Mouse (Mus musculus): ENCODE results near the gene Map2k7. TPM values are rescaled to one million over a fixed set of nuclear protein-coding genes. Genes with fewer than 3 reads are reported as not detected.
"Not testable (repeated sequence)": the region's sequence is repeated elsewhere in the genome, so short reads cannot be mapped to it uniquely, and the experiment has no call there.

Map2k7 gene
- total RNA-seq, 2 experiments from 2014 or later: 92.3 to 108 TPM

DNA sequence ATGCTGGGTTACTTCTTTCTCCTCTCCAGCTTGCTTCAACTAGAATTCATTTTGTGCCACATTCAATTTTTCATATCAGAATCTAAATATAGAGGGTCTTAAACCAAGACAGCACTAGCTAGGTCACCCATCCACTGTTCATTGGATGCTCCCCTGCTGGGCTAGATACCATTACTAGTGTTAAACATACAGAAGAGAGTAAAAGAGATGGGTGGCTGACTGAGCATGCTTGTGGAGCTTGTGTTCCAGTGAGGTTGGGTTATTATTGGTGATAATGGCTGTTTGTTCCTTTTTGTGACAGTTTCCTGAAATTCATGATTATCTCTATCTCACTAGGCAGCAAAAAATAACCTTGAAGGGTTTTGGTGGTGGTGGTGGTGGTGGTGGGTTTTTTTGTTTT, 16.5 kb upstream of the Map2k7 start:
- no peak for DNase-seq (ENCODE audit: low spot score in 2 of 2)

- DNase-seq (ENCODE audit: low spot score in 2 of 2): no peak
Observed at GRCm38 (mm10) chr8:4226323-4226722, 12.2 kb upstream of the Map2k7 start.

DNA sequence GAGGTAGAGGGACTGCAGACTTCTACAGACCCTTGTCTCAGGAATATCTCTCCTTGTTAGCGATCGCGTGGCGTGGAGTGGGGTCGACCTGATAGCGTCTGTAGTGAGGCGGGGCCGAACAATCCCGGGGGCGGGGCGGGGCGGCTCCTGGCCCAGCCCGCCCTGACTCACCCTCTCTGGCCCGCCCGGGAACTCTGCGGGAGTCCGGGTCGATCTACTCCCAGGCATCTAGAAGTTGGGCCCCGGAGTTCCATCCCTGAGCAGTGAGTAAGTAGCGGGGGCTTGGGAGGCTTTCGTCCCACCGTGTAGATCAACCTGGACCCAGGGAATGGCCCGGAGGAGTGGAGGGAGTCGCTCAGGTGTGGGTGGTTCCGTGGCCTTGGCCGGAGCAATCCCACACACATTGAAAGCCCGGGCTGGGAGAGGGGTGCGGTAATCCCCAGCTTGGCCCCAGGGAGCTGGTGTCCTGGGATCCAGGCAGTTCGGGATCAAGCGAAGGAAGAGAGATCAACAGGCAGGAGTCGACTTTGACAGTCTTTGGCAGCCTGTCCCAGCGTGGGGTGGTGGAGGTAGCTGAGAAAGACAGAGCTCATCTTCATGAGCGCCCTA, 11.7 kb upstream of the Map2k7 start, which contains the start of gene Lrrc8e:
TSS of gene Lrrc8e (plus strand) at position 89 of the 609 bp plus-strand sequence.
- DNase-seq (ENCODE audit: low spot score in 2 of 2): no peak

DNA sequence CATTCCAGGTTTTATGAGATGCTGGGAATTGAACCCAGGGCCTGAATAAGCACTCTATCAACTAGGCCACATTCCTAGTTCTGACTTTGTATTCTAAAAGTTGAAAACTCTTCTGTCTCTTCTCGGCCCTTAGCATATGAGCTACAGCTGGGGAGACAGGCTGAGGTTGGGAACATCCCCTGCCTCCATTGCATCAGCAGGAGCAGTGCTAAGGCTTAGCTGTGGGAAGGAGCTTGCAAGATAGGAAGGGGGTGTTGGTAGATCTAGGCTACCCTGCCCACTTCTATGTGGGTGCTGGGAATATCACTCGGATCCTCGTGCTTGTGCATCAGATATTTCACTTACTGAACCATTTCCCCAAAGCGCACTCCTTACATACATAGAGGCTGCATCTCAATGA, 10.6 kb upstream of the Map2k7 start:
- no peak for DNase-seq (ENCODE audit: low spot score in 2 of 2)

DNA sequence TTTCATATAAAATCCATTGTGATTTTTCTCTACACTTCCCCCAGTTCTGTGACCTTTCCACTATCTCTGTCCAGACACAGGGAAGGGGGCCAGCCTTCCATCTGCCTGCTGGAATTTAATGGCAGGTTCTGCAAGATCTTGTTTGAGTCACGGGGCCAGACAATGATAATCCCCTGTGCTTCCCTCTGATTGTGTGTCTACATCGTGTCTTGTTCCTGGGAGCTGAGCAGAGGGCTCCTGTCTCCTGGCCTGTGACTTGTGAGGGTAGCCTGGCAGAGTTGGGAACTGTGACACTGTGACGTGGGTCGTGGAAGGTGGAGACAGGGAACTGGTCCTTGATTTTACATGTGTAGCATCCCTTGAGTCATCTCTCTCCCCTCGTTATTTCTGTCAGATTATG, 8.8 kb upstream of the Map2k7 start:
- DNase-seq (ENCODE audit: low spot score in 2 of 2): no peak

DNA sequence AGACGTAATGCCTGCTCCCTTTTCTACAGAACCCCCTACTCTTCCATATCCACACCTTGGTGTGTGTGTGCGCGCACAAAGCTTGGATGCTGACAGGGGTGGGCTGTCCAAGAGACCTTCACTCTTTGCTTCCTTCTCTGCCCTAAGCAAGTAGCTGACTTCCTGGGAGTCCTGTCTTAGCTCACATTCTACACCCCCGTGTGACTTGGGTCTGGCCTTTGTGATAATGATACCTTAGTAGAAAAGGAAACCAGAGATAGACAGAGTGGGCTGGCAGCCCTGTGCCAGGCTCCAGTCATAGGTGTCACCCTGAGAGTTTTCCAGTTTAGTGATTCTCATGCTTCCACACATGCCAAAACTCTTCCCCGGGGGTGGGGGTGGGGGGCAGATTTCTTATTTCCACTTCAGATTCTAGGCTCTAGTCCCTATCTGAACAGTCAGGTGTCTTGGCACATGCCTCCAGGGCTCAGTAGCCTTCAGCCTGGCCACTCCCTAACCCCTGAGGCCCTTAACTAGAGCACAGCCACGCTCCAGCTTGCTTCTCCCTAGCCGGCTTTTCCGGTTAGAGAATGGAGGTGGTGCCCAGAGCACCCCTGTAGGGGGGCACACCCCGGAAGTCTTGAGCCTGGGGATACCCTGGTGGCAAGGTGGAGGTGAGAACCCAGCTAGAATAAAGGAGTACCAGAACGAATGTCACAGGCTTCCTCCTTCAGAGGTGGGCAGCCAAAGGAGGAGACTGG, 7.8 kb upstream of the Map2k7 start:
- DNase-seq (ENCODE audit: low spot score in 2 of 2): no peak

GRCm38 (mm10) chr8:4237814-4238433, 616 bp upstream of the Map2k7 start:
- no peak for DNase-seq (ENCODE audit: low spot score in 2 of 2)

- DNase-seq (ENCODE audit: low spot score in 2 of 2): no peak
Observed at GRCm38 (mm10) chr8:4239193-4239890, 802 bp downstream of the Map2k7 start.

DNA sequence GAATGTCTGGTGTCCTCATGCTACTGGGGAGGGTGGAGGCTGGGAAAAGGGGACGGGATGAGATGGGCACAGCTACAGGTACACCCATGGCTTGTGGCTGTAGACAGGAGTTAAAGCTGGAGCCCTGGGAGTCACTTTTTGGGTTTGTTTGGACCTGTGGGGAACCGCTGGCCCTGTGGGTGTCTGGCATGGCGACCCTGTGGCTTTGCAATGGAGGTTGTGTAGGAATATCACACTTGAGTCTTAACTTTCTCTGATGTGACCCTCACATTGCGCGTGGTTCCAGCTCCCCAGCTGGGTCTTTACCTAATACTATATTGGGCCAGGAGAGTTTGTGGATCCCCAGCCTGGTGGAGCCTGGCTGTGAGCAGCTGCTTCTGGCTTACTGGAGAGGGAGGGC, 6.5 kb downstream of the Map2k7 start:
- DNase-seq (ENCODE audit: low spot score in 2 of 2): no peak

GRCm38 (mm10) chr8:4245737-4246136, 7.2 kb downstream of the Map2k7 start:
- DNase-seq (ENCODE audit: low spot score in 2 of 2): no peak

GRCm38 (mm10) chr8:4247241-4247640, 8.7 kb downstream of the Map2k7 start:
- DNase-seq (ENCODE audit: low spot score in 2 of 2): no peak

GRCm38 (mm10) chr8:4247951-4248540, 9.5 kb downstream of the Map2k7 start, which contains the start of gene Tgfbr3l:
Tgfbr3l (plus strand) TSS chr8:4248214.
- DNase-seq (ENCODE audit: low spot score in 2 of 2): no peak

GRCm38 (mm10) chr8:4249213-4249612, 10.7 kb downstream of the Map2k7 start:
- peak in 1 of 2 experiments; percentile 47 for DNase-seq (ENCODE audit: low spot score in 2 of 2)

- DNase-seq (ENCODE audit: low spot score in 2 of 2): peak; percentile 88 to 89
Observed at GRCm38 (mm10) chr8:4250306-4250970, 11.9 kb downstream of the Map2k7 start.

DNA sequence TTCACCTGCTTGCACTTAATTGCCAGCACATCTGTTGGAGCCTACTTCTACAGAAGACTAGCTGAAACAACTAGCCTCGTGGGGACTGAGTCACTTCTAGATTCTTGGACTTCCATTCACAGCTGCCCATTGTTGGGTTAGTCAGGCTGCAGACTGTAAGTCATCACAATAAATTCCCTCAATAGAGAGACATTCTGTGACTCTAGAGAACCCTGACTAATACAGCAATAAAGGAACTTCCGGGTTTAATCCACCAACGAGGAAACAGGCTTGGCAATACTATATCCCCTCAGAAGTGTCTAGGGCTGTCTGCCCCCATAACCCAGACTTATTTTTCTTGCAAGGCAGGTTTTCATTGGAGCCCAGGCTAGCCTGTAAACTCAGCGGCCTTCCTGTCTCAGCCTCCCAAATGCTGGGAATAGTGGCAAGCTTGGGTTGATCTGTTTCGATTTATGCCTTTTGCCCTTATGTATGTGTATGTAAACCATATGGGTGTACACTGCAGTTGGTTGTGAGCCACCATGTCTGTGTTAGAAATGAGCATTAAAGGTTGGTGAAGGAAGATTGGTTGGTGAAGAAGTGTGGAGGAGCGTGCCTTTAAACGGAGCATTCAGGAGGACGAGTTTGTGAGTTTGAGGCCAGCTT, 13.7 kb downstream of the Map2k7 start:
- no peak for DNase-seq (ENCODE audit: low spot score in 2 of 2)

DNA sequence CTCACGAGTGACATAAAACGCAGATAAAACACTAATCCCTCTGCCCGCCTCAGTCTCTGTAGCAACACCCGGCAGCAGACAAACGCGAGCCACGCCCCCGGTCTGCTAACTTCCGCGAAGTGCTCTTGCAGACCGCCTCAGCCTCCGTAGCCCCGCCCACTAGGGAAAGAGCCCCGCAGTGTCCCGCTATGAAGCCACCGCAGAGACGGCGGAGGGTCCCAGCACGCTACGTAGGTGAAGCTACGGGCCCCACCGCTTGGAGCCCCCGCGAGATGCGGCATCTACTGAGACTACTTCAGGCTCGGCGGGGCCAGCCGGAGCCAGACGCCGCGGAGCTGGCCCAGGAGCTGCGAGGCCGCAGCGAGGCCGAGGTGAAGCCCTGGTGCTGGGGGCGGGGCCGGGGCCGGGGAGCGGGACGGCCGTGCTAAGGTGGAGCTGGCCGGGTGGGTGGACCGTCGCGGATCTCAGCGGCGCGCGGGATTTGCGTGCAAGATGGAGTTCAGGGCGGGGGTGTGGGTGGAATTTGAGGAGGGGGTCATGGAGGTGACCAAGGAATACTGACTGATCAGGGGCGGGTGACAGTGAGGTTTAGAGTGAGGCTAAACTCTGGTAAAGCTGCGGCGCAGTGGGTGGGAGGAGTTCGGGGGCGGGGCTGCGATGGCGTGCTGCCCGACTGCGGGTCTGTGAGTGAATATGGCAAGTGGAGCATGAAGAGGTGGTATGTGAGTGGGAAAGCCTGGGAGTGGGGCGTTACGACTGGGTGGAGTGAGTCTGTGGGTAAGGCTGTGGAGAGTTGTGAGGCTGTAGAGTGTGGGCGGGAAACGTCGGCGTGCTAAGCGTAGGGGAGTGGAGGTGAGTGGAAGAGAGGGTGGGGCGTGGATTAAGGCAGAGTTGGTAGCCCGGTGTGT, 14.6 kb downstream of the Map2k7 start, which contains the start of gene Snapc2:
TSS of gene Snapc2 (plus strand) at position 147 of the 908 bp plus-strand sequence.
- DNase-seq (ENCODE audit: low spot score in 2 of 2): peak; percentile 96

DNA sequence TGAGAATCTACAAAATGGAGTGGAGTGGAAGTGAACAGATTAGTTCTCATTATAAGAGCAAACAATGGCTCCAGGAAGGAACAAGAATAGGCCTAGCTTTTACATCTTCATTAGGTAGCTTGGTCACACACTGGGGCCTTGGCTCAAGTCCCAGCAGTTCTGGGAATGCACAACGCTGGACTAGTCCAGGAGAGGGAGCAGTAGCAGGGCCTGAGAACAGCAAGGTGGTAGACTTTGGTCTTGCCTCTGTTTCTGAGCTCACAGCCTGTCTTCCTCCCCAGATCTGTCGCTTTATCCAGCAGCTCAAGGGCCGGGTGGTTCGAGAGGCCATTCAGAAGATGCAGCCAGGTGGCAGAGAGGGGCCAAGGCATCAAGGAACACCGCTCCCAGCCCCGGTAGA, 15.5 kb downstream of the Map2k7 start:
- DNase-seq (ENCODE audit: low spot score in 2 of 2): peak; percentile 49 to 61

- DNase-seq (ENCODE audit: low spot score in 2 of 2): not testable (repeated sequence)
Observed at GRCm38 (mm10) chr8:4255471-4255870, 16.9 kb downstream of the Map2k7 start.

DNA sequence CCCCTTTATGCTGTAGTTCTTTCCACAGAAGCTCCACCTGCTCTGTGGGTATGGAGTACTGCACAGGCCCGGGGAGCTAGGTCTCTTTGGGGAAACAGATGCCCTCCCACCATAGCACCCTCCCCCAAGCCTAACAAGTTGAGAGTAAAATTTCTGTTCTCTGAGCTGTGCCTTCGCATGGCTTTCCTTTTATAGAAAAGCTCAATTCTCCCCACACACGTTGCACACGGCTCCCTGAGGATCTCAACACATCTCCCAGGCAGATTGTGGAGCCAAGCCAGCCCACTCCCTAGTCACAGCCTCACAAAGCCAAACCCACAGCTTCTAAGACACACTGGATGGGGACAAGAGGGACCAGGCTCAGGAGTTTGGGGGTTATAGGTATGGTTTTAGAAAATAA, 18.4 kb downstream of the Map2k7 start:
- DNase-seq (ENCODE audit: low spot score in 2 of 2): peak; percentile 86 to 91

All from left cerebral cortex, adult 18-20 months (tissue).